Mouse (Mus musculus): ENCODE data around the gene Dhx36.

The Dhx36 gene

DNA sequence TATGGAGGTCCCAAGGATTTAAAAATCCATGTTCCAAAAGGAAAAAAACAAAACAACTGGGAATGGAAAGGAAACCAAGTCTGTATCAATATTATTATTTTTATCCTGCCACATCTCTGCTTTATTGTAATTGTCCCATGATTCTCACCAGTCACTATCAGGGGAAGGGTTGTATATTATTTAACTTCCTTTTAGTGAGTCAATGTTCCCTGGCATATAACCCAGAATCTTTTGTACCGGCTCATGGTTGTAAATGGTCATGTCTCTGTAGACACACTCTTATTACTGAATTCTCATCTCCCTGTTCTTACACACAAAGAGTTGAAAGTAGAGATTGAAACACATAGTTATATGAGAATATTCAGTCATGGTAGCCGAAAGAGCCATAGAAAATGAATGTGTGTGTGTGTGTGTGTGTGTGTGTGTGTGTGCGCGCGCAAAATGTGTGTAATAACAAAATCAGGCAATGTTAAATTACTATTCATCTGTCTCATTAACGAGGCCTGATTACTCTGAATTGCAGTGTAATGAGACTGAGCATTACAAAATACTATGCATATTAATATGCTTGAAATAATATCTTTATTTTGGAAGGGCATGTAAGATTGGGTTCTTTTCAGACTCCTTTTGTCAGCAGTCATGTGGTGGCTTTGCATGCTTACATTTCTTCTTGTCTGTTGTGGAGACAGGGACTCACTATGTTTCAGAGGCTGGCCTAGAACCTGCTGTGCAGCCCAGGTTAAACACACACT, 88.2 kb downstream of the Dhx36 start:
- no peak for DNase-seq

Measured in layer of hippocampus, adult 9-11 months (tissue).